Mouse (Mus musculus): ENCODE results near the gene Nos1. TPM values are rescaled to one million over a fixed set of nuclear protein-coding genes. Genes with fewer than 3 reads are reported as not detected.
"Not testable (repeated sequence)": the region's sequence is repeated elsewhere in the genome, so short reads cannot be mapped to it uniquely, and the experiment has no call there.

The Nos1 gene
- total RNA-seq, 2 experiments from 2014 or later: 0.15 to 0.17 TPM

DNA sequence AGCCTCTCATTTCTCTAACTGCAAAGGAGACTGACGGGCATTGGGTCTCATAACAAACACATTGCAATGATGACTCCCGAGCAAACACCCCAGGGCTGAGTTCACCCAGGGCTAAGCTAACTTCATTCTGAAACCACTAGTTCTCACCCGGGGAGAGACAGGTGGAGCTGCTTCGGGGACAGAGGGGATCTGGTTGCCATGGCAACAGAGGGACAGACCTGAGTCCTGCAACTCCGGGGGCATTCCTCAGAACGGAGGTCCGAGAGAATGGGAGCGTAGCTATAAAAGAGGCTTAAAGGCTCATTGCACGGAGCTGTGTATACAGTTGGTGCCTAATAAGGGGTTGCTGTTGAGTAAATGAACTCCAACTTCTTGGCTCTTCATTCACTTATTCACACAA is 56.9 kb downstream of the Nos1 start:
- intact Hi-C loops (cut with DNase I): loop anchor here (1.0 to 2.0 kb wide), 3 partner anchors 181 to 321 kb away; no protein-coding TSS in a partner anchor
- no peak for DNase-seq

DNA sequence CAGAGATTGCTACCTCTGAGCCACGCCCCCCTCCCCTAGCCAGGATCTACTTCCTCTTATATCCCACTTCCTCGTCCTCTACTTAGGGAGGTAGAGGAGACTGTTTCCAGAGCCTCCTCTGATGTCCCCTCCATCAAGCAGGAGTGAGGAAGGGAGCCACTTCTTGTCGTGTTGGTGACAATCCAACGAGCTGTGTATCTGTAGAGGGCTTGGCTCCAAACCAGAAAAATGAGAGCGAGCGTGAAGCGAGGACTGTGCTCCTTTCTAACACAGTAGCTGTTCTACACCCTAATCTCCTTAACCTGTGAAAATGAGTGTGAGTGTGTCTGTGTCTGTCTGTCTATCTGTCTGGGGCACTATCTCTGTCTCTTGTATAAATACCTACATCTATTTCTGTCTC is 58.7 kb downstream of the Nos1 start:
- no peak for DNase-seq
- intact Hi-C loops (cut with DNase I): no loop called here

DNA sequence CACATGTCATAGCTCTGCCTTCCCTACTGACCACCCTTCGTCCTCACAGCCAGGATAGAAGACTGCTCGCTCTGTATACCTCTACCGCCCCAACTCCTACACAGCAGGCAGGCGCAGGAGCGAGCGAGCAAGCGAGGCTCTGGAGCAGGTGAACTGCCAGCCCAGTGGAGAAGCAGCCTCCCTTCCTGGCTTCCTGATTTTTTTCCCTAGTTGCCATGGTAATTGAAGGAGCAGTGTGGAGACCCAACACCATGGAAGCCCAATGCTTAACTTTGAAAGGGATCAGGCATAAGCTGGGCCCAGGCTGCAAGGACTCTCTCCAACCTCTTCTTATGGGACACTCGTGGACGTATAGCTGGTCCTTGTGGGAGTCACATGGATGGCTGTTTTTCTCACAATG is 59.4 kb downstream of the Nos1 start:
- no peak for DNase-seq
- intact Hi-C loops (cut with DNase I): no loop called here

DNA sequence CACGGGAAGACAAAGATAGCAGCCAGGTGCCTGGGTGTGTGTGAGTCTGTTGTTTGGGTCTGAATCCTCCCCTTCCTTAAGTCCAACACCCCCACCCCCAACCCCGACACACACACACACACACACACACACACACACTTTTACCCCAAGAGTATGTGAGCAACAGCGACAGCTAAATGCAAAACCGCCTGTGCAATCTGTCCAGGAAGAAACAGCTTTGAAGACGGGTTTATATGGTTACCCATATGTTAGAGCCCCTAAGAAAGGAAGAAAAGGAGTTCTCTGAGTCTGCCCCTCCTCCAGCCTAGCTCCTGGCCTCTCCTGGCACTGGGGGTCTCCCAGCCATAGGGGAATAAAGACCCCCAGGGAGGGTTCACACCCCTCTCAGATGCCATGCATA is 60.2 kb downstream of the Nos1 start:
- intact Hi-C loops (cut with DNase I): no loop called here
- no peak for DNase-seq

DNA sequence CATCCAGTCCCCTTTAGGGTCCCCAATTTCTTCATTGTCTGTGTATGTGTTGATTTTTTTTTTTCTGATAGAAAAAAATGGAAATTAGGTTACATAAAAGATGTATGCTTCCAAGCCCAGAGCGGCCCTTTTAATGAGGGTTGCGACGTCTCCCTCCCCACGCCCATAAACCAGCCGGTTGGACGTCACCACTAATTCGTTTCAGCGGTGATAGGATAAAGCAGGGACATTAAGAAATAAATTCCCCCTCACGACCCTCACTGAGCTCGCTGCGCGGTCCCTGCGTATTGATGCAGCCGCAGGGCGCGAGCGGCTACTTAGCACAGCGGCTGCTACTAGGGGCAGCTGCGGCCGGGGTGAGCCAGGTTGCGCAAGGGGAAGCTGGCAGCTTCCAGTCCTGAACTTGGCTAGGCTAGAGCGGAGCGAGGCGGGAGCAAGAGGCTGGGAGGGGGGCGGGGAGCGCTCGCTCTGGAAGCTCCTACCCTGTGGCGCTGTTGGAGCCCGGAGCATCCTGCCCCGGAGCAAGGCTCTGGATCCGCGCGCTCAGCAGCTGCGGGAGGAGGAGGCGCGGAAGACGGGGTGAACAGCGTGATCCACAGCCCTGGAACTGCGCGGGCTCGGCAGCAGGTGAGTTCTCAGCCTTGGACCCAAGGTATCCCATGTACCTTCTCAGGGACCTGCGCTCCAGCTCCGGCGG is 61.0 kb downstream of the Nos1 start:
- peak; percentile 11 to 20 for DNase-seq
- intact Hi-C loops (cut with DNase I): no loop called here

DNA sequence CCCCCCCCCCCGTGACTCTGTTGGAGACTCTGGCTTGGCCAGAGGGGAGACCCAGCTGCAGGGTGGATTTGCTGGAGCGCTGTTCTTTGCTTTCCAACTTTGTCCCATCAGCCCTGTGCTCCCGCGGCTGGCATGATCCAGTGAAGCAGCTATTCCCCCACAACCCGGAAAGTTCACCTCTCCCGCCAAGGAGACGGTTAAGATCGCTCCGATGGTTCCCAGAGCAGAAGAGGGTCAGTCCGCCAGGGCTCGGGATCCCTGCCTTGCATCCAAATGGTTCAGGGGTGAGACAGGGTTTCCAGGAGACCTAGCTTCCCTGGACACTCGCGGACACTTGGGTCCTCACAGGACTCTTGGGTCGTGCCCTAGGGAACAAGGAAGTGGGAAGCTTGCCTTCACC is 61.9 kb downstream of the Nos1 start:
- no peak for DNase-seq
- intact Hi-C loops (cut with DNase I): no loop called here

DNA sequence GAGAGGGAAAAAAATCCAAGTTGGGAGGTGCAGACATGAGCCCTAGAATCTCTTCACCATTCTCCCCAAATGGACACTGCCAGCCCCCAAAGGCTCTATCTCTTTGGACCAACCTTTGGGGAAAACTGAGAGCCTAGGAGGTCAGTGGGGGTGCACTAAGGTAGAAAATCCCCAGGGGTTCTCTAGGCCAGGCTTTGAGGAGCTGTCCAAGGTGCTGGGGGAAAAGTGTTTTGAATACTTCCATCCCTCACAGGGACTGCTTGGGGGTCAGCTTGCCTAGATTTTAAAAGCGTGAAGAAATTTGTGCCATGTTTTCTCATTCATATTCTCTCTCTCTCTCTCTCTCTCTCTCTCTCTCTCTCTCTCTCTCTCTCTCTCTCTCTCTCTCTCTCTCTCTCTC is 63.8 kb downstream of the Nos1 start:
- intact Hi-C loops (cut with DNase I): no loop called here
- peak in 1 of 2 experiments; percentile 29 for DNase-seq

DNA sequence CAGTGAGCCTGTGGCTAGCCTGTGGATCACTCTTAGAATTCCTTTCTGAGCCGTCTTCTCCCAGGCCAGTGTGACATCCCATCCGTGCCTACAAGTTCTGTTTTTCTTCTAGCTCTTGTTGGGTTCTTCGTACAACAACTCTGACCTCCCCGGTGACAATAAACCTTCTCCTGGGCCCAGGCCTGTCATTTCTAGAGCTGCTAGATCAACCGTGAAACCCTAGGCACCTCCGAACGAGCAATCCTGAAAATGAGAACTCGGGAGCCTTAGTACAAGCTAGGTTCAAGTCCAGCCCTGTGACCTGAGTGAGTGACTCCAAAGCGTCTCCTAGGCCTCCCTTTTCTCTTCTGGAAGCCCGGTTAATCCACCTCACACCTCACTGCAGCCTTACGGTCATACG is 69.6 kb downstream of the Nos1 start:
- no peak for DNase-seq
- intact Hi-C loops (cut with DNase I): no loop called here

DNA sequence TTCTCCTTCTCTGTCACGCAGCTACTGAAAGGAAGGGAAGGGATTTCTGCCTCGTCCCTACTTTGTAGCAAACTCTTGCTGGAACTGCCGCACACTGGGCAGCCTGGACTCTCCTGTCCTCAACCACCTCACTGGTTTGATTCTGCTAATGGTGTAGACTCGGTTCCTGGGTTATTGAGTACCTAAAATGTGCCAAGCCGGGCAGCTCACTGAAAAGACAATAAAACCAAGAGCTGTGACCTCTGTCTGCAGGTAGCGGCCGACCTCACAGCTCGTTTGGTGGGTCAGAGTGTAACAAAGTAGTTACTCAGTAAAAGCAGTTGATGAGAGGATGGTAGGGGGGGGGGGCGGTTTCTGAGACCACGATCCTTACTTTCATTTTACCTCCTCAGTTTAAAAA is 72.9 kb downstream of the Nos1 start:
- no peak for DNase-seq
- intact Hi-C loops (cut with DNase I): no loop called here

DNA sequence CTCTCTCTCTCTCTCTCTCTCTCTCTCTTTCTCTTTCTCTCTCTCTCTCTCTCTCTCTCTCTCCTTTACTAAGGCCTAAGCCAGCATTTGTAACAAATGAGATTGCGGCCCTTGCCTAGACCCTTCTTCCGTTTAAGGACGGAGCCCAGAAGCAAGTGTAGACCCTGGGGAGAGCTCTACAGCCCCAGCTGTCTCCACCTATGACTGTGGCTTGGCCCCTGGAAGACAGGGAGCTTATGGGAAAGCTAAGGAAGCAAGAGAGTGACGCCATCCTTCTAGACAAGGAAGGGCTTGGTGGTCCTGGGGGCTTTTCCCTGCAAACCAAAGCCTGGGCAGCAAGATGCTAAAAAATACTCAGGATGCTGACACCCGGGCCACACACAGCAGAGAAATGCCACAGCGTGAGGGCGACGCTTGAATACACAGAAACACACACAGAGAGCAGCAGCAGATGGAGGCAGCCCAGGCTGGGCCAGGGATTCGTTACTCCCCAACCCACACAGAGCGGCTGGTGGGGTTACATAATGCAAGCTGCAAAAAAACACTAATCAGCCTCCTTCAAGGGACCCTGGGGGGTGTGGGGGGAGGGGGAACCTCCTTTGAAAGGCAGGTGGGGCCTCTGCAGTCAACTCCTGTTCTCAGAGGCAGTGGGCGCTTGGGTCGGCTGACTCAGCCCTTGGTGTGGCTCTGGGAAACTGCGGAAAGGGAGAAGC is 83.9 kb downstream of the Nos1 start:
- DNase-seq: no peak
- intact Hi-C loops (cut with DNase I): no loop called here

DNA sequence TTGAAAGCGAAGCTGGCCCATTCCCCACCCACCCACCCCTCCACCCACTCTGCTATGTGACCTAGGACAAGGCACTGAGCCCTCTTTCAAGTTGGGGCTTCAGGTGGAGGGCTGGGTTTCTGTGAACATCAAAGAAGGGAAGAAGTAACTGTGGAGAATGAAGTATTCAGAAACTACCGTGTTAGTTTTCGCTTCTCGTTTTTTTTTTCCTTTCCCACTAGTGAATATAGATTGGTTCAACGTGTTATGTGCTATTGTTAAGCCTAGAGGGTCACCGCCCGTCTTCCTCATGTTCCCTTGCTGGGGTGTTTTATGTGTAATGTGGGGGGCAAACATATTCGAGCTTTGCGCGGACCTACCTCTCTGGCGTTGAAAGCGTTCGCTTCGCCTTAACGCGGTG is 85.0 kb downstream of the Nos1 start:
- no peak for DNase-seq
- intact Hi-C loops (cut with DNase I): no loop called here

DNA sequence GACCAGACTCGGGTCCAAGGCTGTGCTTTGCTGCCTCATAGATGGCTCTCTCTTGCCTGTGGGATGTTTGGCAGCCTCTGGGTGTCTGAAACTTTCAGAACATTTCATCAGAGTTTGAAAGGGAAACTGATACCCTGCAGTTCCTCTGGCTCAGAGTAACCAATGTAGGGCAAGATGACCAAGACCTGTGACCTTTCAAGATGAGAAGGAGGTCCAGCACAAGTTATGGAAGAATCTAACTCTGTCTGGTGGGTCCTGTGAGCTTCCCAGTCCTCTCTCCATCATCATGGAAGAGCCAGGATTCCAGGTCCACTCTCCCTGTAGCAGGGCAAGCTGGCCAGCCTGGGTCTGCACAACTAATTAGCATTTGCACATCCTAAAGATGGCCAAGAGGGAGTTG is 90.8 kb downstream of the Nos1 start:
- intact Hi-C loops (cut with DNase I): no loop called here
- no peak for DNase-seq

DNA sequence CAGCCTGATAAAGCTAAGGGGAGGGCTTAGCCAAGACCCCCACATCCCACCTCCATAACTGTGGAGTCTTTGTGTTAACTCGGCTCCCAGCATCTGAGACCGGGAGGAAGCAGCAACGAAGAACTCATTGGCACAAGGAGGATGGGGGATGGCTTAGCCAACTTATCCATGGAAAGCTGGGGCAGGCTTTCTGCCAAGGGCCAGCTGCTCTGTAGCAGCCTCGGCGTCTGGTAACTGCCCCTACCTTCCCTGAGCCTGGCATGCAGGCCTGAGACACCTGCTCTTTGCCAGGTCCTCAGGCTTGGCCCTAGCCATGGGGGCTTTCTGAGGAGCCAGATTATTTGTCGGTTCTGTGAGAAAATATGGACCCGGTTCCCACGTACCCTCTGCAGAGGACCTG is 93.0 kb downstream of the Nos1 start:
- intact Hi-C loops (cut with DNase I): no loop called here
- no peak for DNase-seq

DNA sequence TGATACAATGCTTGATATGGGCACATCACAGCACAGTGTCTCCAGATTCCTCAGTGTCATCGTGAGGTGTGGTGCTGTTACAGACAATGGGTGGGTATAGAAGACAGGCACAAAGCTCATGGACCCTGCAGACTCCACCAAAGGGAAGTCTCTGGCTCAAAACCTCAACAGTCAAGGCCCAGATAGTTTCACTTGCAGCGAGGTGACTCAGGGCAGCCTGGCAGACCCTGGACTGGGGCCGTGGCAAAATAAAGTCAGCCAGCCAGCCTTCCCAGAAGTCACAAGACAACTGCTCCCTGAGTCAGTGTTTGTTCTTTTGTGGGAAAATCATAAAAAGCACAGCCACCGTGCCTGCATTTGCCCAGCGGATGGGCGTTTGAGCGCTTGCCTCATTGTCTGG is 93.4 kb downstream of the Nos1 start:
- no peak for DNase-seq
- intact Hi-C loops (cut with DNase I): no loop called here

DNA sequence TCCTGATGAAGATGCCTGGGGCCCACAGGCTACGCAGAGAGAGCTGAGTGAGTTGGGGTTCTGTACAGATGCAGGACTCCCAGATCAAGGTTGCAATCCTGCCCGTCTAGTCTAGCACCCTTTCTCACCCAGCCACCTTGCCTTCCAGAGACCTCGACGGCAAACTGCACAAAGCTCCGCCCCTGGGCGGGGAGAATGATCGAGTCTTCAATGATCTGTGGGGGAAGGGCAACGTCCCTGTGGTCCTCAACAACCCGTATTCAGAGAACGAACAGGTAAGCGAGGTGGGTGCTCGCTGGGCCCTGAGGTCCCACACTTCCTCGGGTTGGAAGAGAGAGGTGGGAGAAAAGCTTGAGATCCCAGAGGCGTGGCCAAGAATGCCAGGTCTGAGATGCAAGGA is 98.3 kb downstream of the Nos1 start:
- no peak for DNase-seq
- intact Hi-C loops (cut with DNase I): no loop called here

DNA sequence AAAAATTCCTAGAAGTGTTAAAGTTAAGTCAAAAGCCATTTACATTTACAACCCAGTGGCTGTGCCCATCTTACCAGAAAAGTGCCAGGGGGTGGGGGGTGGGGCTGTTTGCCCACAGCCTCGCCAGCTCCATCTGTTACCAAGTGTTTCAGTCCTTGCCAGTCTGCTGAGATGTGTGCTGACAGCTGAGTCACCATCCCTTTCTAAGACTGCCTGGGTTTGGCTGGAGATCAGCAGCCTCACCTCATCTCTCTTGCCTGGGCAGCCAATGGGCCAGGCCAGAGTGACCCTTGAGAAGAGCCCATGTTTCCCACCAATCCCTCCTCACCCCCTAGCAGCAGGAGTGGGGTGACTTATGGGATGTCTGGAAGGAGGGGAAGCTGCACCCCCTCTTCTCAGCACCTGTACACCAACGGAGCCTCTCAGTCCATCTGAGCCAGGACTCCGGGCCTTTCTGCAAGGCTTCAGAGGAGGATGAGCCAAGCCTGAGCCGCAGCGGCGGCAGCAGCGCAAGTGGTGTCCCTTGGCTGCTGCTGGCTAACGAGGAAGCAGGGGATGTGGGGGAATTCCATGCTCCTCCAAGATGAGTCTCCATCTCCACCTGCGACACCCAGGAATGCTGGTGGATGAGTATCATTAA is 100.2 kb downstream of the Nos1 start:
- intact Hi-C loops (cut with DNase I): no loop called here
- no peak for DNase-seq

DNA sequence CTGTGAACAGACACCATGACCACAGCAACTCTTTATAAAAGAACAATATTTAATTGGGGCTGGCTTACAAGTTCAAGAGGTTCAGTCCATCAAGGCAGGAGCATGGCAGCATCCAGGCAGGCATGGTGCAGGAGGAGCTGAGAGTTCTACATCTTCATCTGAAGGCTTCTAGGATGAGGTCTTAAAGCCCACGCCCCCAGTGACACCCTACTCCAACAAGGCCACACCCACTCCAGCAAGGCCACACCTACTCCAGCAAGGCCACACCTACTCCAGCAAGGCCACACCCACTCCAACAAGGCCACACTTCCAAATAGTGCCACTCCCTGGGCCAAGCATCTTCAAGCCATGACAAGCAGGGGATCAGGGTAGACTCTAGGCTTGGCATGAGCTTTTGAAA is 101.6 kb downstream of the Nos1 start:
- intact Hi-C loops (cut with DNase I); DNase-seq: not testable (repeated sequence)

DNA sequence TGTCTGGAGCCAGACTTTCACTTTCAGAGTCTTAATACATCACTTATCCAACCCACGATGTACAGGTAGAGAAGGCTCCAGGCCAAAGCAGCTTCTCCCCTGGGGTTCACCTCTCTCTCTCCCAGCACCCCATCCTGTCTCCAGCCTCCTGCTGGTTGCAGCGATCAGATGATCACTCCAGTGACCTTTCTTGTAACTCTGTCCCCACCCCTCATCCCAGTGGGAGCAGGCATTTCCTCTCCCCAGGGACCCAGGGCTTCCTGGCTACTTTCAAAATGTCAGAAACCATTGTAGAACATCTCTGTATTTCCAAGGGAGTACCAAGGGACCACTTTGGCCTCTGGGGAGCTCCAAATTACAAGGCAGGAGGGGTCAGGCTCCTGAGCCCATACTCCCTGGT is 104.2 kb downstream of the Nos1 start:
- intact Hi-C loops (cut with DNase I): no loop called here
- peak in 1 of 2 experiments; percentile 27 for DNase-seq

DNA sequence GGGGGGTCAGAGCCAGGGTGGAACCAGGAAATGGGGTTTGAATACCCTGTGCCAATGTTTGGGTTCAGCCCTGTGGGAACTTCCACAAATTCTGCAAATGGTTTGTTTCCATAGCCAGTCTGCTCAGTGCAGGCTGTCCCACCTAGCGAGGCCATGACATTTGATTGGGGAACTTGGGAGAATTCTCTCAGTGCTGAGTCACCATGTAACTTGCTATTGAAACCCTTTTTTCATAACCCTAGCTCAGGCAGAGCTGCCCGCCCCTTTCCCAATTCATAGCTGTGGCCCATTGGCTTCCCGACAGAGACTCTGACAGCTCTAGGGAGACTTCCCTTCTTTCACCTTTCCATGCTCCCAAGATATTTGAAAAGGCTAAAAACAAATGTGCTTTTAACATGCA is 107.3 kb downstream of the Nos1 start:
- DNase-seq: no peak
- intact Hi-C loops (cut with DNase I): no loop called here

DNA sequence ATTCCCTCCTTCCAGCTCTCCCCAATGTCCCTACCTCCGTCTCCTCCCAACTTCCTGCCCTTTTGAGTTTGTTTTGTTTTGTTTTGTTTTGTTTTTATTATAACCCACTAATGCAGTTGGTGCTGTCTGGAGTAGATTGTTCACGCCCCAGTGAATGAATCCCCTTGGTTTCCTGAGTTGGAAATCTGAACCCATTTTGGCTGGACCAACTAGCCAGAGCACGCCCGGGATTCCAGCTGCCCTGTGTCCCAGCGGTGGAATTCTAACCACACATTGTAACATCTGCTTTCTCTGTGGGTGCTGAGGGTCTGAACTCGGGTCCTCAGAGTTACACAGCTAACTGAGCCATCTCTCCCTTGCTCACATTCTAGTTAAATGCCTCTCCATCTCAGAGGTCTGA is 108.1 kb downstream of the Nos1 start:
- intact Hi-C loops (cut with DNase I): no loop called here
- DNase-seq: peak in 1 of 2 experiments; percentile 20

DNA sequence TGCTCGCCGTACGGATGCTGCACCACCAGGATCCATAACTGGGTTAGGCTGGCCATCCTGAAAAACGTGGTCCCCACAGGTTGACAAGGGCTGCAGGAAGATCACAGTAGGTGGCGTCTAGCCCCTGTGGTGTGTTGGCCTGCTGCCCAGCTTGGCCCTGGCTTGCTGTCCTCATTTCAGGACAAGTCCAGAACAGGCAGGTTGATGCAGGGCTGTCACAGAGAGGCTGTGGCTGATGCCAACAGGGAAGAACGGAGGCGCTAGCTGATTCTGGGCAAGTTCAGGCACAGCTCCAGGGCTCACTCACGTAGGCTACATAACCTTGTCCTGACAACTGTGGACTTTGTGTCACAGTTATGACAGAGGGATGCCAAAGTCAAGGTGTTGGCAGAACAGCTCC is 108.7 kb downstream of the Nos1 start:
- intact Hi-C loops (cut with DNase I): no loop called here
- peak; percentile 12 to 21 for DNase-seq

DNA sequence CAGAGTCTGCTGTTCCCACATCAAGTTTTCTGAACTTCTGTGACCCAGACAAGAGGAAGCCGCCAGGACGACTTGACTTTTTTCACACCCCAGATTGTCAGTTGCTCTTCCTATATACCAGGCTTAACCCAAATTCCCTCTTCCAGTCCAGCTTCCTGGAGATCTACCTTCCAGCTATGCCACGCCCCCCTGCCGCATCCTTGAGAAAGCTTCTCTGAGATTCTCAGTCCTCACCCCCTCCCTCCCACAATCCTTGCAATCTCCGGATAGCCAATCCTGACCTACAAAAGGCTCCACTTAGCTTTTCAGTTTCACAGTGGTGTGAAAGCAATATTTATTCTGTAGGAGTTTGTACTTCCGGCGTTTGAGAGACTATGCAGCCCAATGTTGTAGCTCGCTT is 110.0 kb downstream of the Nos1 start:
- intact Hi-C loops (cut with DNase I): no loop called here

More for the DNA sequence above, 110.0 kb downstream of the Nos1 start:
- DNase-seq: no peak
